Mouse (Mus musculus): Measurements from ENCODE around the gene Rab25. TPM values are rescaled to one million over a fixed set of nuclear protein-coding genes. Genes with fewer than 3 reads are reported as not detected.

The Rab25 gene
- total and polyA plus RNA-seq, 3 experiments = 0.96 to 1.9 TPM; not detected in 1

GRCm38 (mm10) chr3:88500087-88500486 lies 48.0 kb downstream of the Rab25 start (continued):
- TF ChIP-seq BHLHE40 (IDR thresholded peaks at IDR 0.05; ENCODE audit: borderline replicate concordance, low read depth, low read length) = no peak
- no peak for TF ChIP-seq ZC3H11A (IDR thresholded peaks at IDR 0.05; ENCODE audit: low read depth, low read length)
- peak; percentile 31 for TF ChIP-seq TAL1 (IDR thresholded peaks at IDR 0.05; ENCODE audit: low read length)
- TF ChIP-seq POLR2AphosphoS2 (IDR thresholded peaks at IDR 0.05; ENCODE audit: low read length) = no peak
- TF ChIP-seq MAFK (IDR thresholded peaks at IDR 0.05; ENCODE audit: borderline replicate concordance, low read depth, low read length) = no peak
- TF ChIP-seq TBP (IDR thresholded peaks at IDR 0.05; ENCODE audit: low read depth, low read length) = peak; percentile 50
- TF ChIP-seq CHD1 (IDR thresholded peaks at IDR 0.05; ENCODE audit: low read depth, low read length) = no peak
- peak; percentile 38 to 72; a peak in 2 of 4 replicates for TF ChIP-seq EP300 (IDR thresholded peaks at IDR 0.05; ENCODE audit: low read depth in 1 of 2, low read length in 2 of 2)
- no peak for TF ChIP-seq TCF12 (IDR thresholded peaks at IDR 0.05; ENCODE audit: low read depth, low read length)
- no peak for TF ChIP-seq RCOR1 (IDR thresholded peaks at IDR 0.05; ENCODE audit: low read depth, low read length)
- no peak for TF ChIP-seq GABPA (IDR thresholded peaks at IDR 0.05; ENCODE audit: low read depth, low read length)
- 0 out of 2 replicates have a peak, but pooled peaks have one; percentile 43 for TF ChIP-seq JUND (IDR thresholded peaks at IDR 0.05; ENCODE audit: low read depth, low read length)
- no peak for TF ChIP-seq E2F4 (IDR thresholded peaks at IDR 0.05; ENCODE audit: borderline replicate concordance, low read depth, low read length)
- TF ChIP-seq MAZ (IDR thresholded peaks at IDR 0.05; ENCODE audit: low read depth, low read length) = no peak
- TF ChIP-seq MAX (IDR thresholded peaks at IDR 0.05; ENCODE audit: low read length) = no peak

DNA sequence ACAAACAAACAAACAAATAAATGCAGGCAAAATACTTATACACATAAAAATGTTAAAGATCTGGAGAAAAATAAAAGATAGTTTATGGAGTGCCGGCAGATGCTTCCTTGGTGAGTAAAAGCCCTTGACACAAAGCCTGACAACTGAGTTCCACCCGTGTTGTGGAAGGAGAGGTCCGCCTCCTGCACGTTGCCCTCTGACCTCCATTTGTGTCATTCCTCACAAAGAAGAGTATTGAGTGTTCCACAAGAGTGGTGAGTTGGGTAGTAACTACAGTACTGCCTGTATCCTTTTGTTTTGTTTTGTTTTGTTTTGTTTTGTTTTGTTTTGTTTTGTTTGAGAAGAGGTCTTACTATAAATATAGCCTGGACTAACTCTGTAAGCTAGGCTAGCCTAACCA lies 48.5 kb downstream of the Rab25 start:
- no peak for TF ChIP-seq MAZ (IDR thresholded peaks at IDR 0.05; ENCODE audit: low read depth, low read length)
- TF ChIP-seq EP300 (IDR thresholded peaks at IDR 0.05; ENCODE audit: low read depth in 1 of 2, low read length in 2 of 2) = no peak
- TF ChIP-seq RCOR1 (IDR thresholded peaks at IDR 0.05; ENCODE audit: low read depth, low read length) = no peak
- no peak for TF ChIP-seq RAD21 (IDR thresholded peaks at IDR 0.05; ENCODE audit: low read depth, low read length)
- TF ChIP-seq SMC3 (IDR thresholded peaks at IDR 0.05; ENCODE audit: low read depth, low read length) = no peak
- TF ChIP-seq POLR2AphosphoS5 (IDR thresholded peaks at IDR 0.05; ENCODE audit: borderline replicate concordance, low read depth, low read length) = no peak
- TF ChIP-seq MYC (IDR thresholded peaks at IDR 0.05; ENCODE audit: low read depth, low read length) = no peak
- no peak for TF ChIP-seq JUND (IDR thresholded peaks at IDR 0.05; ENCODE audit: low read depth, low read length)
- TF ChIP-seq MAFK (IDR thresholded peaks at IDR 0.05; ENCODE audit: borderline replicate concordance, low read depth, low read length) = no peak
- TF ChIP-seq ZKSCAN1 (IDR thresholded peaks at IDR 0.05; ENCODE audit: low read depth, low read length) = no peak
- TF ChIP-seq GATA1 (IDR thresholded peaks at IDR 0.05; ENCODE audit: low read depth, low read length) = no peak
- no peak for TF ChIP-seq USF2 (IDR thresholded peaks at IDR 0.05; ENCODE audit: borderline replicate concordance in 1 of 2, insufficient read depth in 1 of 2, low read depth in 1 of 2, low read length in 2 of 2)
- no peak for TF ChIP-seq HCFC1 (IDR thresholded peaks at IDR 0.05; ENCODE audit: low read depth, low read length)
- no peak for TF ChIP-seq MYB (IDR thresholded peaks at IDR 0.05; ENCODE audit: low read depth, low read length)
- no peak for TF ChIP-seq NELFE (IDR thresholded peaks at IDR 0.05; ENCODE audit: low read depth, low read length)
- TF ChIP-seq CHD2 (IDR thresholded peaks at IDR 0.05; ENCODE audit: low read length) = no peak
- Histone ChIP-seq H3K9me3 (replicated peaks; ENCODE audit: insufficient read depth, low read length) (no peaks in the 10 kb centered on the region), H3K36me3 (ENCODE audit: control insufficient read depth in 1 of 2, insufficient read depth in 2 of 2, low read length in 2 of 2) (peaks cover 2 to 50% of the 10 kb centered on the region in 2 experiments; a peak in 3 of 4 replicates), H3K4me3 (ENCODE audit: control insufficient read depth in 1 of 2, insufficient read depth in 1 of 2, low read depth in 2 of 2, low read length in 2 of 2) (no peak overlapping the region), H3K4me1 (ENCODE audit: control insufficient read depth in 1 of 2, insufficient read depth in 2 of 2, low read length in 2 of 2) (peaks cover 27 to 47% of the 10 kb centered on the region in 2 experiments), H3K9ac (ENCODE audit: control insufficient read depth, low read depth, low read length, poor library complexity, severe bottlenecking) (no peak overlapping the region), H3K27me3 (ENCODE audit: control insufficient read depth in 1 of 2, insufficient read depth in 2 of 2, low read length in 2 of 2) (no peaks in the 10 kb centered on the region), H3K79me2 (ENCODE audit: control insufficient read depth, insufficient read depth, low read length, poor library complexity) (peaks cover 44% of the 10 kb centered on the region), H3K27ac (ENCODE audit: control insufficient read depth, low read depth, low read length) (peak overlapping the region; percentile 50)
- DNase-seq (ENCODE audit: low read depth, low spot score) = no peak
